ENCODE assay signal across 27 mouse cellular contexts in genomic region chr13:13671585-13672328, GRCm38 (mm10).
DNase-seq lines count a peak whose midpoint lies in the region; ATAC-seq and TF ChIP-seq lines count a peak whose summit lies in the region.
"Had no signal": no experiment of that assay in that cellular context is flagged by ENCODE, and none has a peak within 500 bp of the region (broad histone marks: within the 10 kb centered on the region; RNA-seq: fewer than 3 reads in every experiment).

No protein-coding gene starts in this region.

- H3K9me3 ChIP-seq in kidney, postnatal 0 days (replicated peaks; ENCODE audit: low read length) = no peaks in the 10 kb centered on the region
- no peaks in the 10 kb centered on the region for H3K9me3 ChIP-seq in midbrain, embryonic 13.5 days
- no peaks in the 10 kb centered on the region for H3K9me3 ChIP-seq in midbrain, embryonic 11.5 days (ENCODE audit: control insufficient read depth, low read length)
- H3K9me3 ChIP-seq: embryonic facial prominence, embryonic 12.5 days; heart, embryonic 15.5 days; hindbrain, embryonic 12.5 days; intestine, embryonic 15.5 days; limb, embryonic 12.5 days; liver, embryonic 15.5 days; midbrain, embryonic 10.5 days; neural tube, embryonic 12.5 days had no signal

- no peaks in the 10 kb centered on the region for H3K4me1 ChIP-seq in kidney, postnatal 0 days (replicated peaks; ENCODE audit: insufficient read depth, low read length)
- H3K4me1 ChIP-seq in midbrain, embryonic 13.5 days (replicated peaks) = no peaks in the 10 kb centered on the region
- no peaks in the 10 kb centered on the region for H3K4me1 ChIP-seq in midbrain, embryonic 11.5 days (ENCODE audit: control insufficient read depth, insufficient read depth, low read length)
- H3K4me1 ChIP-seq: embryonic facial prominence, embryonic 12.5 days; heart, embryonic 15.5 days; hindbrain, embryonic 12.5 days; intestine, embryonic 15.5 days; limb, embryonic 12.5 days; liver, embryonic 15.5 days; midbrain, embryonic 10.5 days; neural tube, embryonic 12.5 days had no signal

- DNase-seq in kidney, postnatal 0 days (ENCODE audit: low spot score) = peak; percentile 11
- DNase-seq in kidney, postnatal 4 days = no peak
- no peak for DNase-seq in midbrain, embryonic 11.5 days (ENCODE audit: low spot score, missing footprints)
- DNase-seq in ZHBTc4 (ENCODE audit: low read depth, low spot score) = peak; percentile 82
- DNase-seq in adrenal gland, postnatal 10 days = no peak
- DNase-seq in adrenal gland, postnatal 14 days = no peak
- DNase-seq: adrenal gland, postnatal 25 days; cerebellum, adult 2 months; cerebellum, postnatal 36 days; embryo, embryonic 11 days; gastrocnemius, postnatal 14 days; heart, postnatal 36 days; kidney, adult 2 months; thymus, adult 2 months; thymus, postnatal 4 days had no signal

- H3K36me3 ChIP-seq in kidney, postnatal 0 days (ENCODE audit: insufficient read depth, low read length) = peaks cover 7% of the 10 kb centered on the region; the same call in 1 of the 2 replicates
- H3K36me3 ChIP-seq in midbrain, embryonic 13.5 days = peaks cover 13% of the 10 kb centered on the region
- no peaks in the 10 kb centered on the region for H3K36me3 ChIP-seq in midbrain, embryonic 11.5 days (ENCODE audit: control insufficient read depth, insufficient read depth, low read length)
- H3K36me3 ChIP-seq: embryonic facial prominence, embryonic 12.5 days; intestine, embryonic 15.5 days had no signal

- no peaks in the 10 kb centered on the region for H3K27me3 ChIP-seq in kidney, postnatal 0 days (ENCODE audit: insufficient read depth, low read length)
- H3K27me3 ChIP-seq in midbrain, embryonic 13.5 days = no peaks in the 10 kb centered on the region
- H3K27me3 ChIP-seq in midbrain, embryonic 11.5 days (ENCODE audit: control insufficient read depth, insufficient read depth, low read length) = no peaks in the 10 kb centered on the region
- H3K27me3 ChIP-seq: embryonic facial prominence, embryonic 12.5 days; heart, embryonic 15.5 days; hindbrain, embryonic 12.5 days; intestine, embryonic 15.5 days; limb, embryonic 12.5 days; liver, embryonic 15.5 days; neural tube, embryonic 12.5 days had no signal

- WGBS in kidney, postnatal 0 days = 71% methylated on average over 6 of the region's 6 CpGs
- WGBS in midbrain, embryonic 13.5 days = 66% methylated on average over 6 of the region's 6 CpGs
- WGBS in midbrain, embryonic 11.5 days = 70% methylated on average over 6 of the region's 6 CpGs

- ATAC-seq in kidney, postnatal 0 days (replicated peaks; ENCODE audit: low FRiP score, low read depth) = no peak
- no peak for ATAC-seq in midbrain, embryonic 13.5 days
- no peak for ATAC-seq in midbrain, embryonic 11.5 days (ENCODE audit: low FRiP score)
- ATAC-seq: forebrain, embryonic 14.5 days; hindbrain, postnatal 0 days; intestine, embryonic 15.5 days had no signal

- no peak overlapping the region for H3K4me3 ChIP-seq in kidney, postnatal 0 days (replicated peaks; ENCODE audit: low read depth, low read length)
- H3K4me3 ChIP-seq in midbrain, embryonic 13.5 days (replicated peaks) = no peak overlapping the region
- no peak overlapping the region for H3K4me3 ChIP-seq in midbrain, embryonic 11.5 days (ENCODE audit: low read depth, low read length)
- H3K4me3 ChIP-seq: embryonic facial prominence, embryonic 12.5 days; heart, embryonic 15.5 days; hindbrain, embryonic 12.5 days; intestine, embryonic 15.5 days; limb, embryonic 12.5 days; liver, embryonic 15.5 days; midbrain, embryonic 10.5 days; myocyte; neural tube, embryonic 12.5 days had no signal

- no peak overlapping the region for H3K27ac ChIP-seq in kidney, postnatal 0 days
- H3K27ac ChIP-seq in midbrain, embryonic 13.5 days = 0 out of 2 replicates have a peak overlapping the region, but pooled peaks have one; percentile 3
- H3K27ac ChIP-seq in midbrain, embryonic 11.5 days (ENCODE audit: low read depth, low read length) = no peak overlapping the region
- H3K27ac ChIP-seq: embryonic facial prominence, embryonic 12.5 days; heart, embryonic 15.5 days; hindbrain, embryonic 12.5 days; hindbrain, postnatal 0 days; intestine, embryonic 15.5 days; limb, embryonic 12.5 days; liver, embryonic 15.5 days; midbrain, embryonic 10.5 days; neural tube, embryonic 12.5 days had no signal

- TF ChIP-seq CTCF in kidney, postnatal 0 days (IDR thresholded peaks at IDR 0.05; ENCODE audit: low read depth) = no peak

- no peak overlapping the region for H3K4me2 ChIP-seq in kidney, postnatal 0 days (ENCODE audit: low read length)
- H3K4me2 ChIP-seq in midbrain, embryonic 13.5 days (replicated peaks) = no peak overlapping the region
- no peak overlapping the region for H3K4me2 ChIP-seq in midbrain, embryonic 11.5 days
- H3K4me2 ChIP-seq: embryonic facial prominence, embryonic 12.5 days; heart, embryonic 15.5 days; hindbrain, embryonic 12.5 days; intestine, embryonic 15.5 days; limb, embryonic 12.5 days; liver, embryonic 15.5 days; neural tube, embryonic 12.5 days had no signal

- no peak overlapping the region for H3K9ac ChIP-seq in kidney, postnatal 0 days (ENCODE audit: low read depth, low read length)
- H3K9ac ChIP-seq in midbrain, embryonic 13.5 days (replicated peaks) = no peak overlapping the region
- no peak overlapping the region for H3K9ac ChIP-seq in midbrain, embryonic 11.5 days (ENCODE audit: low read length)
- H3K9ac ChIP-seq: embryonic facial prominence, embryonic 12.5 days; heart, embryonic 15.5 days; hindbrain, embryonic 12.5 days; intestine, embryonic 15.5 days; limb, embryonic 12.5 days; liver, embryonic 15.5 days; neural tube, embryonic 12.5 days had no signal

Comparison
In these comparisons a context has a peak if more than half of its experiments do, and no peak if none do; other contexts are left out.
1. DNase-seq: peak in kidney, postnatal 0 days (single experiment) and ZHBTc4 (single experiment); none in kidney, postnatal 4 days (0 of 2), midbrain, embryonic 11.5 days (single experiment), adrenal gland, postnatal 10 days (single experiment) and adrenal gland, postnatal 14 days (single experiment).